29 mouse cellular contexts compared by ENCODE assay signal in the genomic region with DNA sequence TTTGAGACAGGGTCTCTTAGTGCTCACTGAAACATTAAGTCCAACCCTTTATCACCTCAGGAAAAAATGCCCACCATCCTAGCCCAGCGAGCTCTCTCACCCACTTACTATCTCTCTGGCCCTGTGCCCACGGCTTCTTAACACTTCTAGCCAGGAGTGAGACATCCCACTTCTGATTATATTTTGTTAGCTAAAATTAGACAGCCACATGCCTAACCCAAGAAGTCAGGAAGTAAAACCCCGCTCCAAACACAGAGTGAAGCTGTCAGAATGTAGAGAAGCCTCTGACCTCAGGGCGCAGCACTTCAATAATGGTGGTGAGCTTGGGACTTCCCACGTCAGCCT. TPM values are rescaled to one million over a fixed set of nuclear protein-coding genes. Genes with fewer than 3 reads are reported as not detected.
DNase-seq lines count a peak whose midpoint lies in the region; ATAC-seq lines count a peak whose summit lies in the region.
"Had no signal": no experiment of that assay in that cellular context is flagged by ENCODE, and none has a peak within 500 bp of the region (broad histone marks: within the 10 kb centered on the region; RNA-seq: fewer than 3 reads in every experiment).

No protein-coding gene starts in this region.

- H3K4me1 ChIP-seq in heart, embryonic 15.5 days (replicated peaks): peaks cover 11% of the 10 kb centered on the region
- H3K4me1 ChIP-seq in kidney, embryonic 16.5 days (ENCODE audit: insufficient read depth, low read length): no peaks in the 10 kb centered on the region
- H3K4me1 ChIP-seq: embryonic facial prominence, embryonic 15.5 days; limb, embryonic 10.5 days; liver, embryonic 15.5 days; lung, embryonic 15.5 days had no signal

- H3K27ac ChIP-seq in heart, embryonic 15.5 days: peak overlapping the region; percentile 82
- no peak overlapping the region for H3K27ac ChIP-seq in kidney, embryonic 16.5 days (ENCODE audit: low read length)
- H3K27ac ChIP-seq: embryonic facial prominence, embryonic 15.5 days; forebrain, embryonic 15.5 days; hindbrain, embryonic 14.5 days; left cerebral cortex, adult 2 months; limb, embryonic 10.5 days; liver, embryonic 15.5 days; lung, embryonic 15.5 days; macrophage had no signal

- 5% methylated on average over 5 of the region's 5 CpGs for WGBS in heart, embryonic 15.5 days
- WGBS in kidney, embryonic 16.5 days: 50% methylated on average over 5 of the region's 5 CpGs

- H3K9me3 ChIP-seq in heart, embryonic 15.5 days (replicated peaks): no peaks in the 10 kb centered on the region
- no peaks in the 10 kb centered on the region for H3K9me3 ChIP-seq in kidney, embryonic 16.5 days (ENCODE audit: low read length)
- H3K9me3 ChIP-seq: embryonic facial prominence, embryonic 15.5 days; forebrain, embryonic 15.5 days; limb, embryonic 10.5 days; liver, embryonic 15.5 days; lung, embryonic 15.5 days had no signal

- H3K4me2 ChIP-seq in heart, embryonic 15.5 days: peak overlapping the region; percentile 33
- H3K4me2 ChIP-seq in kidney, embryonic 16.5 days (replicated peaks; ENCODE audit: low read depth, low read length): no peak overlapping the region
- H3K4me2 ChIP-seq: embryonic facial prominence, embryonic 15.5 days; forebrain, embryonic 15.5 days; hindbrain, embryonic 14.5 days; liver, embryonic 15.5 days; lung, embryonic 15.5 days; midbrain, embryonic 11.5 days had no signal

- no peaks in the 10 kb centered on the region for H3K27me3 ChIP-seq in heart, embryonic 15.5 days
- no peaks in the 10 kb centered on the region for H3K27me3 ChIP-seq in kidney, embryonic 16.5 days (ENCODE audit: insufficient read depth, low read length)
- H3K27me3 ChIP-seq: embryonic facial prominence, embryonic 15.5 days; forebrain, embryonic 15.5 days; liver, embryonic 15.5 days; lung, embryonic 15.5 days had no signal

- H3K4me3 ChIP-seq in heart, embryonic 15.5 days: no peak overlapping the region
- H3K4me3 ChIP-seq in kidney, embryonic 16.5 days (ENCODE audit: low read length): no peak overlapping the region
- H3K4me3 ChIP-seq: embryonic facial prominence, embryonic 15.5 days; forebrain, embryonic 15.5 days; left cerebral cortex, adult 2 months; limb, embryonic 10.5 days; liver, embryonic 15.5 days; lung, embryonic 15.5 days had no signal

- H3K36me3 ChIP-seq in heart, embryonic 15.5 days: no peaks in the 10 kb centered on the region
- no peaks in the 10 kb centered on the region for H3K36me3 ChIP-seq in kidney, embryonic 16.5 days (ENCODE audit: insufficient read depth, low read length)
- H3K36me3 ChIP-seq: embryonic facial prominence, embryonic 15.5 days; forebrain, embryonic 15.5 days; limb, embryonic 10.5 days; liver, embryonic 15.5 days; lung, embryonic 15.5 days had no signal

- H3K9ac ChIP-seq in heart, embryonic 15.5 days: no peak overlapping the region
- no peak overlapping the region for H3K9ac ChIP-seq in kidney, embryonic 16.5 days (replicated peaks; ENCODE audit: low read length)
- H3K9ac ChIP-seq: embryonic facial prominence, embryonic 15.5 days; forebrain, embryonic 15.5 days; hindbrain, embryonic 14.5 days; liver, embryonic 15.5 days; lung, embryonic 15.5 days had no signal

- peak; percentile 18 for DNase-seq in right cerebral cortex, postnatal 14 days
- DNase-seq in right cerebral cortex, postnatal 25 days: no peak
- peak; percentile 11 to 17 for DNase-seq in heart, adult 9 months (ENCODE audit: low spot score in 2 of 2)
- DNase-seq in gastrocnemius, postnatal 14 days: no peak
- DNase-seq: cerebellum, adult 9-11 months; gastrocnemius, postnatal 10 days; kidney, adult 18-20 months; kidney, postnatal 10 days; liver; thymus, adult 18-20 months; thymus, postnatal 4 days had no signal

- intact Hi-C loops in gastrocnemius, postnatal 14 days (cut with DNase I; ENCODE audit: low total_unique reads): no loop called here

- peak; percentile 86 for ATAC-seq in heart, embryonic 15.5 days (replicated peaks; ENCODE audit: insufficient number of reproducible peaks, insufficient read depth, low FRiP score, low read depth)
- ATAC-seq in kidney, embryonic 16.5 days (ENCODE audit: low FRiP score, low TSS enrichment): no peak
- no peak for ATAC-seq in erythroblast, adult 5-6 weeks (replicated peaks; ENCODE audit: low FRiP score, poor library complexity, severe bottlenecking)
- ATAC-seq: forebrain, embryonic 15.5 days; inflammation-experienced regulatory T-cells, adult 6 months had no signal

RNA-seq across cellular contexts. Expression of a gene that starts 9.9 kb away (rescaled TPM):
- polyA plus RNA-seq in heart, embryonic 15.5 days (2015; fragmentation: Nextera tagmentation; extraction: Ambion mirVana): 0.58 and 1.1 TPM in 2 replicates
- not detected for total RNA-seq in gastrocnemius, postnatal 14 days (2021)
- 0.90 and 2.1 TPM in 2 replicates for polyA plus RNA-seq in kidney, embryonic 16.5 days (2015; fragmentation: Nextera tagmentation; extraction: Ambion mirVana)
- total RNA-seq in erythroblast, adult 5-6 weeks (2015; ENCODE audit: low replicate concordance): not detected in 2 replicates
- not detected in 2 replicates for total RNA-seq in erythroblast, adult 5-6 weeks (2017; ENCODE audit: low replicate concordance)
- total RNA-seq: adrenal gland, postnatal 14 days; common myeloid progenitor, adult 5-6 weeks; gastrocnemius, postnatal 10 days; heart, postnatal 36 days; monocyte, adult 5-6 weeks had no signal
- polyA plus RNA-seq: C2C12; embryonic facial prominence, embryonic 15.5 days; inflammation-experienced regulatory T-cells, adult 6 months; liver, embryonic 15.5 days; lung, embryonic 15.5 days; macrophage had no signal

RNA-seq across cellular contexts. Expression of a gene that starts 16.4 kb away (rescaled TPM):
- 45.0 and 46.6 TPM in 2 replicates for polyA plus RNA-seq in heart, embryonic 15.5 days (2015; fragmentation: Nextera tagmentation; extraction: Ambion mirVana)
- 10 to 100 TPM; 19.9 to 21.6 TPM for total RNA-seq in gastrocnemius, postnatal 14 days (2021)
- 64.8 and 68.3 TPM in 2 replicates for polyA plus RNA-seq in kidney, embryonic 16.5 days (2015; fragmentation: Nextera tagmentation; extraction: Ambion mirVana)
- 71.3 and 80.7 TPM in 2 replicates for total RNA-seq in erythroblast, adult 5-6 weeks (2015; ENCODE audit: low replicate concordance)
- total RNA-seq in erythroblast, adult 5-6 weeks (2017; ENCODE audit: low replicate concordance): 34.8 and 55.5 TPM in 2 replicates

Comparison
In these comparisons a context has a peak if more than half of its experiments do, and no peak if none do; other contexts are left out.
1. DNase-seq: peak in right cerebral cortex, postnatal 14 days (single experiment) and heart, adult 9 months (2 of 2); none in right cerebral cortex, postnatal 25 days (single experiment) and gastrocnemius, postnatal 14 days (single experiment).